Mouse (Mus musculus) MEL (cell line): ENCODE measurements around the gene Fam13c. TPM values are rescaled to one million over a fixed set of nuclear protein-coding genes. Genes with fewer than 3 reads are reported as not detected.

ENCODE experiments used
- DNase-seq: peaks from one replicate; pipeline ENCODE4 v3.0.0; 2011; ENCODE audit warnings: low read depth, low spot score
- H3K27ac ChIP-seq: 2 replicates; pipeline ENCODE4 v1.5.1; 2012; ENCODE audit warnings: low read depth, mild to moderate bottlenecking, control low read depth, low read length, moderate library complexity; ENCODE audit not compliant: control insufficient read depth
- H3K27me3 ChIP-seq, 2 experiments: fragments of 150-350 bp in 1 of 2; sonication (generic) in 1 of 2; 2 replicates each; pipeline ENCODE4 v1.6.1; 2012; ENCODE audit warnings: low read length in 2 of 2, mild to moderate bottlenecking in 2 of 2, improper control_type of control experiment in 1 of 2, moderate library complexity in 1 of 2; ENCODE audit not compliant: insufficient read depth in 2 of 2, control insufficient read depth in 1 of 2
- H3K36me3 ChIP-seq, 2 experiments: 2 replicates each; pipeline ENCODE4 v1.6.1; 2012 to 2014; ENCODE audit warnings: low read length in 2 of 2, improper control_type of control experiment in 1 of 2, inconsistent platforms in 1 of 2, mild to moderate bottlenecking in 1 of 2; ENCODE audit not compliant: insufficient read depth in 2 of 2, control insufficient read depth in 1 of 2
- H3K4me1 ChIP-seq, 2 experiments: fragments of 150-350 bp in 1 of 2; sonication (generic) in 1 of 2; 2 replicates each; pipeline ENCODE4 v1.6.1; 2012; ENCODE audit warnings: low read length in 2 of 2, improper control_type of control experiment in 1 of 2, mild to moderate bottlenecking in 1 of 2; ENCODE audit not compliant: insufficient read depth in 2 of 2, control insufficient read depth in 1 of 2
- H3K4me3 ChIP-seq, 2 experiments: fragments of 150-350 bp in 1 of 2; sonication (generic) in 1 of 2; 2 replicates each; pipeline ENCODE4 v1.5.1; 2012; ENCODE audit warnings: low read depth in 2 of 2, low read length in 2 of 2, mild to moderate bottlenecking in 2 of 2, moderate library complexity in 2 of 2, control low read depth in 1 of 2, improper control_type of control experiment in 1 of 2; ENCODE audit not compliant: control insufficient read depth in 1 of 2, insufficient read depth in 1 of 2
- H3K79me2 ChIP-seq: 2 replicates; pipeline ENCODE4 v1.6.1; 2012; ENCODE audit warnings: mild to moderate bottlenecking, low read length, moderate library complexity; ENCODE audit not compliant: control insufficient read depth, poor library complexity, insufficient read depth
- H3K9ac ChIP-seq: 2 replicates; pipeline ENCODE4 v1.6.1; 2012; ENCODE audit warnings: low read depth, mild to moderate bottlenecking, control low read depth, low read length, moderate library complexity; ENCODE audit not compliant: control insufficient read depth, poor library complexity, severe bottlenecking
- H3K9me3 ChIP-seq: fragments of 150-350 bp; sonication (generic); replicated peaks from 2 replicates; pipeline ENCODE4 v1.6.1; 2012; ENCODE audit warnings: mild to moderate bottlenecking, low read length, improper control_type of control experiment, moderate library complexity; ENCODE audit not compliant: insufficient read depth
- BHLHE40 ChIP-seq: IDR thresholded peaks from 2 replicates; pipeline ENCODE4 v1.6.1; 2012; ENCODE audit warnings: low read depth, mild to moderate bottlenecking, inconsistent platforms, low read length, improper control_type of control experiment, borderline replicate concordance
- CHD2 ChIP-seq: IDR thresholded peaks from 2 replicates; pipeline ENCODE4 v1.6.1; 2011; ENCODE audit warnings: low read length, improper control_type of control experiment
- EP300 ChIP-seq, 2 experiments: IDR thresholded peaks; 2 replicates each; pipeline ENCODE4 v1.6.1; 2011; ENCODE audit warnings: improper control_type of control experiment in 2 of 2, low read length in 2 of 2, low read depth in 1 of 2, mild to moderate bottlenecking in 1 of 2
- ETS1 ChIP-seq: IDR thresholded peaks from 2 replicates; pipeline ENCODE4 v1.6.1; 2012; ENCODE audit warnings: low read depth, mild to moderate bottlenecking, inconsistent platforms, low read length, improper control_type of control experiment, moderate library complexity
- GABPA ChIP-seq: IDR thresholded peaks from 2 replicates; pipeline ENCODE4 v1.6.1; 2012; ENCODE audit warnings: low read depth, mild to moderate bottlenecking, inconsistent platforms, low read length, improper control_type of control experiment, moderate library complexity
- GATA1 ChIP-seq: IDR thresholded peaks from 2 replicates; pipeline ENCODE4 v1.6.1; 2011; ENCODE audit warnings: low read depth, low read length, improper control_type of control experiment
- JUND ChIP-seq: IDR thresholded peaks from 2 replicates; pipeline ENCODE4 v1.6.1; 2011; ENCODE audit warnings: low read depth, mild to moderate bottlenecking, improper control_type of control experiment, low read length
- MAFK ChIP-seq: IDR thresholded peaks from 2 replicates; pipeline ENCODE4 v1.6.1; 2011; ENCODE audit warnings: low read depth, mild to moderate bottlenecking, low read length, improper control_type of control experiment, borderline replicate concordance
- MAX ChIP-seq: IDR thresholded peaks from 2 replicates; pipeline ENCODE4 v1.6.1; 2011; ENCODE audit warnings: low read length, improper control_type of control experiment
- MAZ ChIP-seq: IDR thresholded peaks from 2 replicates; pipeline ENCODE4 v1.6.1; 2012; ENCODE audit warnings: low read depth, mild to moderate bottlenecking, inconsistent platforms, low read length, improper control_type of control experiment
- MEF2A ChIP-seq: IDR thresholded peaks from 2 replicates; pipeline ENCODE4 v1.6.1; 2014; ENCODE audit warnings: low read depth, mild to moderate bottlenecking, inconsistent platforms, low read length, improper control_type of control experiment; ENCODE audit not compliant: poor library complexity, insufficient replicate concordance, severe bottlenecking; ENCODE audit errors: extremely low read depth
- NELFE ChIP-seq: IDR thresholded peaks from 2 replicates; pipeline ENCODE4 v1.6.1; 2011; ENCODE audit warnings: low read depth, low read length, improper control_type of control experiment
- NRF1 ChIP-seq: IDR thresholded peaks from 2 replicates; pipeline ENCODE4 v1.6.1; 2014; ENCODE audit warnings: low read depth, mild to moderate bottlenecking, inconsistent platforms, low read length, improper control_type of control experiment, moderate library complexity; ENCODE audit not compliant: poor library complexity, insufficient read depth, severe bottlenecking
- POLR2A ChIP-seq, 2 experiments: IDR thresholded peaks; 2 replicates each; pipeline ENCODE4 v1.6.1; 2011 to 2012; ENCODE audit warnings: low read length in 2 of 2, mild to moderate bottlenecking in 2 of 2, control low read depth in 1 of 2, improper control_type of control experiment in 1 of 2, low read depth in 1 of 2, moderate library complexity in 1 of 2; ENCODE audit not compliant: control insufficient read depth in 1 of 2, insufficient read depth in 1 of 2, poor library complexity in 1 of 2
- POLR2AphosphoS2 ChIP-seq: IDR thresholded peaks from 2 replicates; pipeline ENCODE4 v1.6.1; 2011; ENCODE audit warnings: low read length, improper control_type of control experiment
- POLR2AphosphoS5 ChIP-seq: IDR thresholded peaks from 2 replicates; pipeline ENCODE4 v1.6.1; 2012; ENCODE audit warnings: low read depth, borderline replicate concordance, mild to moderate bottlenecking, inconsistent platforms, low read length, moderate library complexity, mixed read lengths
- SIN3A ChIP-seq: IDR thresholded peaks from 2 replicates; pipeline ENCODE4 v1.6.1; 2012; ENCODE audit warnings: low read length, improper control_type of control experiment, inconsistent platforms
- SMC3 ChIP-seq: IDR thresholded peaks from 2 replicates; pipeline ENCODE4 v1.6.1; 2011; ENCODE audit warnings: low read depth, low read length, improper control_type of control experiment
- TBP ChIP-seq: IDR thresholded peaks from 2 replicates; pipeline ENCODE4 v1.8.0; 2011; ENCODE audit warnings: low read depth, low read length, improper control_type of control experiment
- TCF12 ChIP-seq: IDR thresholded peaks from 2 replicates; pipeline ENCODE4 v1.6.1; 2014; ENCODE audit warnings: low read depth, mild to moderate bottlenecking, inconsistent platforms, low read length, improper control_type of control experiment, moderate library complexity
- UBTF ChIP-seq: IDR thresholded peaks from 2 replicates; pipeline ENCODE4 v1.6.1; 2012; ENCODE audit warnings: low read depth, mild to moderate bottlenecking, inconsistent platforms, low read length, improper control_type of control experiment, moderate library complexity, borderline replicate concordance; ENCODE audit not compliant: insufficient read depth
- USF2 ChIP-seq, 2 experiments: IDR thresholded peaks; 2 replicates each; pipeline ENCODE4 v1.6.1; 2011 to 2012; ENCODE audit warnings: improper control_type of control experiment in 2 of 2, low read length in 2 of 2, borderline replicate concordance in 1 of 2, inconsistent platforms in 1 of 2, low read depth in 1 of 2, mild to moderate bottlenecking in 1 of 2; ENCODE audit not compliant: insufficient read depth in 1 of 2
- ZC3H11A ChIP-seq: IDR thresholded peaks from 2 replicates; pipeline ENCODE4 v1.6.1; 2012; ENCODE audit warnings: low read depth, mild to moderate bottlenecking, inconsistent platforms, low read length, improper control_type of control experiment
- ZKSCAN1 ChIP-seq: IDR thresholded peaks from 2 replicates; pipeline ENCODE4 v1.6.1; 2012; ENCODE audit warnings: low read depth, mild to moderate bottlenecking, inconsistent platforms, low read length, improper control_type of control experiment, moderate library complexity
- ZMIZ1 ChIP-seq: IDR thresholded peaks from 2 replicates; pipeline ENCODE4 v1.6.1; 2012; ENCODE audit warnings: low read depth, mild to moderate bottlenecking, inconsistent platforms, low read length, improper control_type of control experiment, moderate library complexity
- ZNF384 ChIP-seq: IDR thresholded peaks from 2 replicates; pipeline ENCODE4 v1.6.1; 2012; ENCODE audit warnings: low read depth, mild to moderate bottlenecking, inconsistent platforms, low read length, improper control_type of control experiment
- polyA plus RNA-seq, 2 experiments: library from polyadenylated mRNA; stranded (reverse) in 1 of 2; unstranded in 1 of 2; fragments of >175 nt in 1 of 2; fragments of >200 nt in 1 of 2; gene quantifications; 2 replicates each; pipeline versions ENCODE4 v1.2.1 to v1.2.4; 2012; ENCODE audit warnings: low replicate concordance in 2 of 2, low read depth in 1 of 2; ENCODE audit not compliant: insufficient read length in 2 of 2, insufficient read depth in 1 of 2, missing spikeins in 1 of 2
- total RNA-seq: library from RNA; depleted of rRNA; stranded (reverse); fragments of 300-350 nt; gene quantifications from 2 replicates; pipeline ENCODE4 v1.2.3, GENCODE M21; 2012

Gene Fam13c
- total and polyA plus RNA-seq, 3 experiments, result not detected

- no peak for DNase-seq
- no peaks in the 10 kb centered on the region for H3K36me3 ChIP-seq
- H3K4me3 ChIP-seq, result no peak overlapping the region
- no peak for TF ChIP-seq ETS1
- TF ChIP-seq GATA1, result no peak
- TF ChIP-seq, all 39 proteins: peak for 0
- H3K27ac ChIP-seq, result no peak overlapping the region
- H3K27me3 ChIP-seq, result no peaks in the 10 kb centered on the region
- H3K9ac ChIP-seq, result no peak overlapping the region
- no peaks in the 10 kb centered on the region for H3K9me3 ChIP-seq
- H3K79me2 ChIP-seq, result no peaks in the 10 kb centered on the region
- H3K4me1 ChIP-seq, result no peaks in the 10 kb centered on the region
Measured at GRCm38 (mm10) chr10:70535401-70535800, 95.1 kb downstream of the Fam13c start.

DNA sequence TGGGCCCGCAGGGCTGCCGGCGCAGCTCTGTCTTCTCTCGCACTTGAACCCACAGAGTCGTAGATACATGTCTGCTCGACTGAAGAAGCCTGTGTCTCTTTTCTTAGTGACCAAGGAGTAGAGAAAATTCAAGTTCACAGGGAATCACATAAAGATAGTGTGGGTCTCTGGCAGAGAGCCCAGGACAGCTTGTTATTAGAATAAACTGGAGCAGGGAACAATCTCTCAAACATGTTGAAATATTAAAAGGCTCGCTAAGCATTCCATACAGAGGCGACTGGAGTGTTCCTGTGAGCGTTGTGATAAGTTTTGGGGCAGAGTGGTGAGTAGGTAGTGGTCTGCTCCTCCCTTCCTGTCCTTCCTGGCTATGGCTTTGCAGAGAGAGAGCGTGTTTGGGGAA lies 97.4 kb downstream of the Fam13c start:
- H3K4me3 ChIP-seq, result no peak overlapping the region
- no peaks in the 10 kb centered on the region for H3K79me2 ChIP-seq
- no peaks in the 10 kb centered on the region for H3K9me3 ChIP-seq
- H3K27me3 ChIP-seq, result no peaks in the 10 kb centered on the region
- no peaks in the 10 kb centered on the region for H3K36me3 ChIP-seq
- no peak overlapping the region for H3K9ac ChIP-seq
- no peaks in the 10 kb centered on the region for H3K4me1 ChIP-seq
- no peak for TF ChIP-seq NRF1
- TF ChIP-seq USF2 (IDR thresholded peaks at IDR 0.05; ENCODE audit: borderline replicate concordance in 1 of 2, insufficient read depth in 1 of 2, low read depth in 1 of 2, low read length in 2 of 2), result no peak
- no peak for TF ChIP-seq POLR2AphosphoS2
- TF ChIP-seq GABPA, result no peak
- no peak for TF ChIP-seq ZMIZ1
- TF ChIP-seq TBP, result no peak
- TF ChIP-seq ZNF384, result no peak
- no peak for TF ChIP-seq ZKSCAN1
- no peak for TF ChIP-seq JUND
- TF ChIP-seq POLR2AphosphoS5, result no peak
- no peak for TF ChIP-seq POLR2A (IDR thresholded peaks at IDR 0.05; ENCODE audit: control insufficient read depth in 1 of 2, insufficient read depth in 1 of 2, low read depth in 1 of 2, low read length in 2 of 2, poor library complexity in 1 of 2)
- TF ChIP-seq UBTF, result no peak
- no peak for TF ChIP-seq SMC3
- no peak for TF ChIP-seq SIN3A
- TF ChIP-seq GATA1, result no peak
- no peak for DNase-seq
- no peak overlapping the region for H3K27ac ChIP-seq

DNA sequence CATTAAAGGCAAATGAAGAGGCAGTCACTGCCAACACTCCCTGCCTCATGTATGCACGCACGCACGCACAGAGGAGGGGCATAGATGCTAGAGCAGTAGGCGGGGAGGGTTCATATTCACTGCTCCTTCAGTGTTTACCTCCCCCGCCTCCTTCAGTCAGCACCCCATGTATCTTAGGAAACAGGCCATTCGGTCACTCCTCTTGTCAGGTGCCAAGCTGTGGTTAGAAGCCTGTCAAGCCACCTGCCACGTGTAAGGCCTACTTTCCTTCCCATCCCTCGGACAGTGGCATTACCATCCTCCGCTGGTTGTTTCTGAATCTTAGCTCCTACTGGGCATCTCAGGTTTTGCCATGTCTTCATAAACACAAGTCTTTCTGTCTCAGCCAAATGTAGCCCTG lies 99.0 kb downstream of the Fam13c start:
- Histone ChIP-seq H3K79me2 (no peaks in the 10 kb centered on the region), H3K4me3 (no peak overlapping the region), H3K27ac (no peak overlapping the region), H3K4me1 (no peaks in the 10 kb centered on the region), H3K9ac (no peak overlapping the region), H3K9me3 (no peaks in the 10 kb centered on the region), H3K36me3 (no peaks in the 10 kb centered on the region), H3K27me3 (no peaks in the 10 kb centered on the region)
- no peak for DNase-seq
- TF ChIP-seq MAFK (no peak), EP300 (IDR thresholded peaks at IDR 0.05; ENCODE audit: low read depth in 1 of 2, low read length in 2 of 2) (no peak), TBP (no peak), CHD2 (no peak), NELFE (no peak), ZC3H11A (no peak), ZKSCAN1 (no peak), BHLHE40 (no peak), GATA1 (no peak), TCF12 (no peak), MAZ (no peak), MEF2A (no peak), MAX (no peak), ZNF384 (no peak), JUND (no peak), NRF1 (no peak)
